Mouse (Mus musculus): ENCODE measurements at regions not wholly inside any gene's neighbourhood (a gene's known extent, or its start where the extent isn't known, plus 50 kb on each side); places are given as distances from the start of the nearest gene placed in this dataset.
A peak's percentile ranks its signal among the peaks of the same experiment; 100 is the strongest.

GRCm38 (mm10) chr15:38569011-38569640 is 1143.8 kb downstream of the 4930447A16Rik start:
- no peak for DNase-seq (ENCODE audit: low spot score in 2 of 2)

- no peak for DNase-seq (ENCODE audit: low spot score in 2 of 2)
These were observed 1144.8 kb downstream of the 4930447A16Rik start for GRCm38 (mm10) chr15:38570144-38570543.

GRCm38 (mm10) chr15:38570735-38571134 is 1145.4 kb downstream of the 4930447A16Rik start:
- DNase-seq (ENCODE audit: low spot score in 2 of 2), result no peak

- no peak for DNase-seq (ENCODE audit: low spot score in 2 of 2)
These were observed 1147.3 kb downstream of the 4930447A16Rik start for GRCm38 (mm10) chr15:38572652-38573051.

GRCm38 (mm10) chr15:38574447-38574846 is 1149.1 kb downstream of the 4930447A16Rik start:
- DNase-seq (ENCODE audit: low spot score in 2 of 2), result no peak

- no peak for DNase-seq (ENCODE audit: low spot score in 2 of 2)
These were observed 1149.9 kb downstream of the 4930447A16Rik start for GRCm38 (mm10) chr15:38575254-38575653.

GRCm38 (mm10) chr15:38577691-38578090 is 1152.3 kb downstream of the 4930447A16Rik start:
- no peak for DNase-seq (ENCODE audit: low spot score in 2 of 2)

GRCm38 (mm10) chr15:38579481-38579880 is 1154.1 kb downstream of the 4930447A16Rik start:
- DNase-seq (ENCODE audit: low spot score in 2 of 2), result no peak

GRCm38 (mm10) chr15:38583500-38583899 is 1158.1 kb downstream of the 4930447A16Rik start:
- no peak for DNase-seq (ENCODE audit: low spot score in 2 of 2)

- DNase-seq (ENCODE audit: low spot score in 2 of 2), result no peak
These were observed 1159.1 kb downstream of the 4930447A16Rik start for GRCm38 (mm10) chr15:38584425-38584824.

GRCm38 (mm10) chr15:38585610-38586009 is 1160.3 kb downstream of the 4930447A16Rik start:
- DNase-seq (ENCODE audit: low spot score in 2 of 2), result peak; percentile 52 to 82

- no peak for DNase-seq (ENCODE audit: low spot score in 2 of 2)
These were observed 1161.2 kb downstream of the 4930447A16Rik start for GRCm38 (mm10) chr15:38586594-38586993.

GRCm38 (mm10) chr15:38588268-38588667 is 1162.9 kb downstream of the 4930447A16Rik start:
- no peak for DNase-seq (ENCODE audit: low spot score in 2 of 2)

GRCm38 (mm10) chr15:38589010-38589409 is 1163.7 kb downstream of the 4930447A16Rik start:
- DNase-seq (ENCODE audit: low spot score in 2 of 2), result no peak

GRCm38 (mm10) chr15:38589675-38590074 is 1164.3 kb downstream of the 4930447A16Rik start:
- no peak for DNase-seq (ENCODE audit: low spot score in 2 of 2)

GRCm38 (mm10) chr15:38594095-38594494 is 1168.7 kb downstream of the 4930447A16Rik start:
- DNase-seq (ENCODE audit: low spot score in 2 of 2), result no peak

- DNase-seq (ENCODE audit: low spot score in 2 of 2), result no peak
These were observed 1169.4 kb downstream of the 4930447A16Rik start for GRCm38 (mm10) chr15:38594747-38595146.

- DNase-seq (ENCODE audit: low spot score in 2 of 2), result no peak
These were observed 1170.5 kb downstream of the 4930447A16Rik start for GRCm38 (mm10) chr15:38595820-38596219.

- DNase-seq (ENCODE audit: low spot score in 2 of 2), result no peak
These were observed 1172.1 kb downstream of the 4930447A16Rik start for GRCm38 (mm10) chr15:38597458-38597857.

- peak; percentile 12 to 60 for DNase-seq (ENCODE audit: low spot score in 2 of 2)
These were observed 1176.1 kb downstream of the 4930447A16Rik start for GRCm38 (mm10) chr15:38601436-38601835.

GRCm38 (mm10) chr15:38602187-38602870 is 1177.0 kb downstream of the 4930447A16Rik start:
- DNase-seq (ENCODE audit: low spot score in 2 of 2), result peak; percentile 41 to 50

GRCm38 (mm10) chr15:38603918-38604317 is 1178.6 kb downstream of the 4930447A16Rik start:
- DNase-seq (ENCODE audit: low spot score in 2 of 2), result peak in 1 of 2 experiments; percentile 60

GRCm38 (mm10) chr15:38607368-38607767 is 1182.0 kb downstream of the 4930447A16Rik start:
- DNase-seq (ENCODE audit: low spot score in 2 of 2), result no peak

Data from layer of hippocampus, postnatal 14 days (tissue).